Mouse (Mus musculus): Measurements from ENCODE around the gene 4921530L21Rik. TPM values are rescaled to one million over a fixed set of nuclear protein-coding genes. Genes with fewer than 3 reads are reported as not detected.

The 4921530L21Rik gene
- polyA plus RNA-seq (2012; rRNA removed) = not detected in 2 replicates

GRCm38 (mm10) chr14:95880954-95881353, at the start of gene 4921530L21Rik:
Gene 4921530L21Rik, plus strand, starts transcription at chr14:95881254.
- no peak for DNase-seq (ENCODE audit: low spot score)

GRCm38 (mm10) chr14:95833866-95834265, 47.2 kb upstream of the 4921530L21Rik start:
- DNase-seq (ENCODE audit: low spot score) = no peak

DNA sequence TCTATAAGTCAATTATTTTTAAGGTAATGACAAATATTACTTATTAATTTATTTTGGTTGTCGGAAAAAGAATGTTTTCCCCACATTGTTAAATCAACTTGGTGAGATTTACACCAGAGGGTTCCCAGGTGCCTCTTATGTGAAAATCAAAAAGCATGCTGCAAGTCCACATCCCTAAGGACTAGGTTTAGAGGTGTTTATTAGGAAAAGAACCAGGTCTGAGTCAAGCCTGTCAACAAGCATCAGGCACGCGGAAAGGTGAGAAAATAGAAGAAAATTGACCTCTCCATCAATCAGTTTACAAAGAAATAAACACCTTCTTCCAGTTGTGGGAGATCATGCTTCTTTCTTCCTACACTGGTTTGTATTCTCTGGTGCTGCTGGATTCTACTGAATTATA, 18.1 kb upstream of the 4921530L21Rik start:
- DNase-seq (ENCODE audit: low spot score) = no peak

DNA sequence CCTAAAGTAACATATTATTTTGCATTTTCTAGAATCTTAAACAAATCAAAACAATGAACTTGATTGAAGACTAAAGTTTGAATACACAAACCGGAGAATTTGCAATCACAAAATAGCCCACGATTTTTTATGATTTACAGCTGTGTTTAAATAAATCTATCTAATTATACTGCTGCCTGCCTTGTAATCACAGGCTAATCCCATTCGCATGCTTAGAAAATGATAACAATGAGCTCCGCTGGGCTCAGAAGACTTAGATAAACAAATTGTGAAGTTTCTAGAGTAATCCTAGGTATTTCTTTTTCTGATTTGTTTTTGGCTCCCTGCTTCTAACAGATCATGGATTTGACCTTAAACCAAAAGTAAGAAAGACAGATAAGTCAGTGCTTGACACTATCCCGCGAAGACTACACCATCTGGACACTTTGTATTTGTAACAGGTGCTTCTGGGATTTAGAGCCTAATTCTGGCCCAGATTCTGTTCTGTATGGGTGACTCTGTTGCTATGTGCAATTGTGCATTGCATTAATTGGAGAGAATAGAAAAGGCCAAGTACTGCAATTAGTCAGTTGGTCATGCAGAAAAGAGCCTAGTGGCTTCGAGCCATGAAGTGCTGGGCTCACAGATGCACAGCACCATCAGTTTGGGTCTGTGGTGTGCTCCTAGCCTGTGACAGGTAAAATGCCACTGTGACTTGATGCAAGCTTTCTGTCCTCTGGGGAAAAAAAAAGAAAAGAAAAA, 15.2 kb upstream of the 4921530L21Rik start:
- DNase-seq (ENCODE audit: low spot score) = no peak

GRCm38 (mm10) chr14:95872020-95872419, 9.0 kb upstream of the 4921530L21Rik start:
- DNase-seq (ENCODE audit: low spot score) = no peak

DNA sequence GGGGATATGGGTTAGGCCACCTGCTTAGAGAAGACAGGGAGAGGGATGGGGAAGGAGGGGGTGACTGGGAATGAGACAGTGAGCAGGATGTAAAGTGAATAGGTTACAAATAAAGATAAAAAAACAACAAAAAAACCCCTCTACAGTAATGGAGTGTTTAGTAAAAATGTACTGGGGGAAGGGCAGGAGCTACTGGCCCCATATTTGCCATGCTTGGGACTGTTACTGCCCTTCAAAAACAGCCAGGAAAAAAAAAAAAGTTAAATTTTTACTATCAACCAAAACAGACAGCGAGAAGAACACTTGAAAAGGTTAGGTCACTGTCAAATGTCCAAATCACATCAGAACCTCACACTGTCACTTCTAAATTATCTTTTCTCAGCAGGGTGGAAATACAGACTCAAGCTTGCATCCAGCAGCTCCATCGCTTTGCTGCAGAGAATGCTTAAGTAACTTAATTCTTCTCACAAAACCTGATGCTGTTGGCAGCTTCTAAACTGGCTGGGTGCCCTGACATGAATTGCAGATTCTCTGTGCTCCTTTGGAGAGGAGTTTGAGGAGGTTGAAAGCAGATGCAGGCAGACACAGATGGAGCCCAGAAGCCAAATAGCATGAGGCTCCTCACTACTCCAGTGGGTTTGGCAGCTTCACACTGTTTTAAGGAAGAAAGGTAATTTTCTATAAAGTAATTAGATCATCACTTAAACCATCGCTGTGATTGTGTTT, 4.1 kb upstream of the 4921530L21Rik start:
- no peak for DNase-seq (ENCODE audit: low spot score)

GRCm38 (mm10) chr14:95877548-95877947, 3.5 kb upstream of the 4921530L21Rik start:
- DNase-seq (ENCODE audit: low spot score) = no peak

- no peak for DNase-seq (ENCODE audit: low spot score)
Measured at GRCm38 (mm10) chr14:95899458-95899857, 18.4 kb downstream of the 4921530L21Rik start.

GRCm38 (mm10) chr14:95904591-95905095, 23.6 kb downstream of the 4921530L21Rik start:
- no peak for DNase-seq (ENCODE audit: low spot score)

GRCm38 (mm10) chr14:95913293-95913692, 32.2 kb downstream of the 4921530L21Rik start:
- no peak for DNase-seq (ENCODE audit: low spot score)

- no peak for DNase-seq (ENCODE audit: low spot score)
Measured at GRCm38 (mm10) chr14:95926742-95927141, 45.7 kb downstream of the 4921530L21Rik start.

DNA sequence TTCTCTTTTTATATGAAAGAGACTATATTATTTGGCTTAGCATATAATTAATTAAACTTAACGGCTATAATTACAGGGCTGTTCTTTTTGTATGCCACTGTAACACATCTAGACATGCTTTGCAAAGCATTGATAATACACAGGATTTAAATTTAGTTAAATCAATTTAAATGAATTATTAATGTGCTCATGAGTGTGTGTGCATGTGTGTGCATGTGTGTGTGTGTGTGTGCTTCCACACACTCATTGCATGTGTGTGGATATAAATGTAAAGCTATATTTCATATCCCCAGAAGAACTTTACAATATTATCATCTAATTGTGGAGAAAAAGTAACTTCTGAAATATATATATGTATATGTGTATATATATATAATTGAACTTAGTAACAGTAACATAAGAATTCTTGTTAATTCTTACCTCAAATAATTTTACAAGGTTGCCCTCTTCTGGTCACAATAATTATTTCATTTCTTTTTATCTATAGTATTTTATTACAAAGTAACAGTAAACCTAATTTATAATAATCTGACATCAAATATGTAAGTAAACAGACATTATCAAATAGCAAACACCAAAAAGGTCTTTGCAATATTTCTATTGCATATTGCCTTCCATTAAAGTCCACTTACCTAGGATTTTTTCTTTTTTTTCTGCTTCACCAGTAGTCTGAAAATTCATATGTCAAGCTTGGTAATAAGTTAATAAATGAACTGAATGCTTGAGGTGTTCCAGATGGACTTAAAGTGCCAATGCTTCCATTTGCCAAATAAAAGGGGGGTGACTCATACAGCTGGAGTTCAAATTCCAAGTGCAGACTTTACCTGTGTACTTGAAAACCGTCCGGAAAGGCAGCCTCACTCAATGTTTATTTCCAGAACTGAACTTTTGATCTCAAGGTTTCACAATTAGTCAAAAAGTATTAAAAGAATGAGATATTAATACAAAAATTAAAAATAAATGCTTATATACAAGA, 47.0 kb downstream of the 4921530L21Rik start:
- no peak for DNase-seq (ENCODE audit: low spot score)
